Mouse (Mus musculus): ENCODE data around the gene Gm21103. TPM values are rescaled to one million over a fixed set of nuclear protein-coding genes. Genes with fewer than 3 reads are reported as not detected.

The Gm21103 gene
- polyA plus RNA-seq (2012; rRNA removed) = not detected in 2 replicates

DNA sequence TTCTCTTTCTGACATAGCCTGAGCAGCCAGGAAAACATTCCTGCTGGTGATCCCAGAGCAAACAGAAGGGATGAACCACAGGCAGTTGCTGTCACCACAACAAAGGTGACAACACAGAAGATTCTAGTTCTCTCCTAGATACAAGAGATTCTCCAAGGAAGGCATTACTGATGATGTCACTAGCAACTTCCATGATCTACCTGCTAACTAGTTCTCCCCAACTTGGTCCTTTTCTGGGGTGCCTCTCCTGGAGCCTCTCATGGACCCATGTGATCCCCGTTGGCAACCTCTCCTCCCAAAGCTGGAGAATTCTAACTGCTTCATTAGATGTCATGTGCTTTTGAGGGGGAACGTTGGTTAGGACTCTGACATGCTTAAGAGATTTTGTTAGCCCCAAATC lies at the start of gene Gm21103:
TSS of gene Gm21103 (minus strand) at position 101 of the 400 bp plus-strand sequence.

DNA sequence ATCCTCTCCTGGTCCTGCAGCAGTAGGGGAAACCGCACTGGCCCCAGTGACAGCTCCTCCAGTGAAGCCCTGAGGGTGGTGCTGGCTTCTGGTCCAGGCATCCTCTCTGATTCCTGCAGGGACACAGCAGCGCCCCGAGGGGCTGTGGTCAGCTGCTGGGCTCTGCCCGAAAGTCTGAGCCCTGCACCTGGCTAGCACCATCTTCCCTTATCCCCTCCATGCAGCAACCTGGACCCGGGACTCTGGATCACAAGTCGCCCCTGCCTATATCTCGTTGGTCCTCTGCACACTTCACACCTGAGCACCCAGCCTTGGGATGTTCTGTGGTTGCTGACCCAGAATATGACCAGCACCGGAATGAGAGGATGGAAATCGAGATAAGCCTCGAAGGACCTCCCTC lies 38.9 kb upstream of the Gm21103 start, which contains the start of gene Gm3618:
TSS of gene Gm3618 (minus strand) at position 101 of the 400 bp plus-strand sequence.

DNA sequence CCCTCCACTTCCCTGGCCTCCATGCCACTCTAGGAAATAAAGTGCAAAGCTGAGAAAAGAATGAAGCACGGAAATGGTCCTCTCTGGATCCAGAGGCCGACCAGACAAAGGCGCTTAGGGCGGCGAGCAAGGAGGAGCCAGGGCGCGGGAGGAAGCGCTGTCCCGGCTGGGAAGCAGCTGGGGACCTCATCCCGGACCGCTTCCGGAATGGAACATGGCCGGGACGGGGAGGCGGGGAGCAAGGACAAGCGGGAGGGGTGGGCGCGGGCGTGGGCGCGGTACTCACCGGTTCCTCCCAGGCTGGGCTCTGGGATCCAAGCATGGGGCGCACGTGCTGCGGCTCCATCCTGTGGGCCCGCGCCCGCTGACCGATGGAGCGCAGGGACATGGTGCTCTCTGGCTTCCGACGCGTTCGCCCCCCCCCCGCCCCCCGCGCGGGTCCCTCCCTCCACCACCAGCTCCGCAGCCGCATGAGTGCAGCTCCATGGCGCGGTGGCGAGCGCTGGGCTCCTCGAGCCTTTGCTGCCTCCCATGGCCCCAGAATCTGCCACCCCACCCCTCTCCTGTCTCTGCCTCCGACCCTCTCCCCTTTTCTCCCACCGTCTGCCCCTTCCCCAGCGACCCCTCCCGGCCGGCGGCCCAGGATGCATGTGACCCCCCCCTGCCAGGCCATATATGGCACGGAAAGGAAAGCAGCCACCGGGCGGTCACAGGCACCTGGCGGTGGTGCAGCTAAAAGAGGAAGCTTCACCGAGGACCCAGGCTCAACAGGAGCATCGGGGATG lies 17.5 kb downstream of the Gm21103 start, which contains the start of gene Gm3411:
TSS of gene Gm3411 (minus strand) at position 320 of the 785 bp plus-strand sequence.

Other genes starting within 250 kb of the Gm21103 start
- not detected in 2 replicates for gene Gm6337, start 246.6 kb downstream of the Gm21103 start, polyA plus RNA-seq (2012; rRNA removed)
- 0.02 and 0.04 TPM in 2 replicates for gene Gm8206, start 210.9 kb downstream of the Gm21103 start, polyA plus RNA-seq (2012; rRNA removed)
- 0.10 TPM in 2 replicates for gene Gm3468, start 196.2 kb downstream of the Gm21103 start, polyA plus RNA-seq (2012; rRNA removed)
- gene Gm3476, start 179.0 kb downstream of the Gm21103 start, polyA plus RNA-seq (2012; rRNA removed) = not detected in 2 replicates
- not detected in 2 replicates for gene Gm21560, start 85.6 kb downstream of the Gm21103 start, polyA plus RNA-seq (2012; rRNA removed)
- gene Gm3411, start 17.6 kb downstream of the Gm21103 start, polyA plus RNA-seq (2012; rRNA removed) = 0.01 TPM in 1 of 2 replicates, not detected in the other
- not detected in 2 replicates for gene Gm3618, start 38.8 kb upstream of the Gm21103 start, polyA plus RNA-seq (2012; rRNA removed)
- not detected in 2 replicates for gene Gm16440, start 85.5 kb upstream of the Gm21103 start, polyA plus RNA-seq (2012; rRNA removed)
- gene Gm3591, start 107.6 kb upstream of the Gm21103 start, polyA plus RNA-seq (2012; rRNA removed) = 0.02 TPM in 1 of 2 replicates, not detected in the other
- not detected in 2 replicates for gene Gm3594, start 139.8 kb upstream of the Gm21103 start, polyA plus RNA-seq (2012; rRNA removed)
- gene Gm8356, start 232.4 kb upstream of the Gm21103 start, polyA plus RNA-seq (2012; rRNA removed) = not detected in 2 replicates